Mouse (Mus musculus) heart, embryonic 13.5 days (tissue): ENCODE measurements around the gene Nt5c. TPM values are rescaled to one million over a fixed set of nuclear protein-coding genes. Genes with fewer than 3 reads are reported as not detected.
"Not testable (repeated sequence)": the region's sequence is repeated elsewhere in the genome, so short reads cannot be mapped to it uniquely, and the experiment has no call there.

Experiments used
- ATAC-seq: fragments of 200-750 bp; cut with Nextera tagmentation; 2 replicates; pipeline ENCODE4 v1.8.0; 2017; ENCODE audit warnings: moderate TSS enrichment; ENCODE audit not compliant: insufficient number of reproducible peaks, low FRiP score, low TSS enrichment; ENCODE audit errors: extremely low read depth
- H3K27ac ChIP-seq: fragments of 300-500 bp; sonication (generic); replicated peaks from 2 replicates; pipeline ENCODE4 v1.5.1; 2015; ENCODE audit warnings: moderate library complexity, mild to moderate bottlenecking, inconsistent platforms
- H3K27me3 ChIP-seq: fragments of 300-500 bp; sonication (generic); replicated peaks from 2 replicates; pipeline ENCODE4 v1.6.1; 2015; ENCODE audit warnings: mild to moderate bottlenecking, inconsistent platforms
- H3K36me3 ChIP-seq: fragments of 300-500 bp; sonication (generic); 2 replicates; pipeline ENCODE4 v1.6.1; 2015; ENCODE audit warnings: mild to moderate bottlenecking, inconsistent platforms
- H3K4me1 ChIP-seq: fragments of 300-500 bp; sonication (generic); 2 replicates; pipeline ENCODE4 v1.6.1; 2015; ENCODE audit warnings: inconsistent platforms
- H3K4me2 ChIP-seq: fragments of 300-500 bp; sonication (generic); 2 replicates; pipeline ENCODE4 v1.6.1; 2015; ENCODE audit warnings: inconsistent platforms, mild to moderate bottlenecking, moderate library complexity
- H3K4me3 ChIP-seq: fragments of 300-500 bp; sonication (generic); 2 replicates; pipeline ENCODE4 v1.5.1; 2015; ENCODE audit warnings: moderate library complexity, mild to moderate bottlenecking, inconsistent platforms
- H3K9ac ChIP-seq: fragments of 300-500 bp; sonication (generic); 2 replicates; pipeline ENCODE4 v1.6.1; 2015; ENCODE audit warnings: inconsistent platforms, mild to moderate bottlenecking, moderate library complexity
- H3K9me3 ChIP-seq: fragments of 300-500 bp; sonication (generic); 2 replicates; pipeline ENCODE4 v1.6.1; 2016; ENCODE audit warnings: inconsistent platforms
- WGBS: fragments of 180-500 bp; shearing (Covaris S2); methylation state at CpG from one replicate; pipeline ENCODE4 v1.1.7; 2015; ENCODE audit warnings: mixed read lengths; 5-methylcytosine and 5-hydroxymethylcytosine counted together
- polyA plus RNA-seq: library from polyadenylated mRNA; unstranded; fragments of >200 nt; fragmentation: Nextera tagmentation; extraction: Ambion mirVana; gene quantifications from 2 replicates; pipeline ENCODE4 v1.2.1, GENCODE M21; 2015

The Nt5c gene
- polyA plus RNA-seq, 1 experiment from 2014 or later = 57.0 TPM

DNA sequence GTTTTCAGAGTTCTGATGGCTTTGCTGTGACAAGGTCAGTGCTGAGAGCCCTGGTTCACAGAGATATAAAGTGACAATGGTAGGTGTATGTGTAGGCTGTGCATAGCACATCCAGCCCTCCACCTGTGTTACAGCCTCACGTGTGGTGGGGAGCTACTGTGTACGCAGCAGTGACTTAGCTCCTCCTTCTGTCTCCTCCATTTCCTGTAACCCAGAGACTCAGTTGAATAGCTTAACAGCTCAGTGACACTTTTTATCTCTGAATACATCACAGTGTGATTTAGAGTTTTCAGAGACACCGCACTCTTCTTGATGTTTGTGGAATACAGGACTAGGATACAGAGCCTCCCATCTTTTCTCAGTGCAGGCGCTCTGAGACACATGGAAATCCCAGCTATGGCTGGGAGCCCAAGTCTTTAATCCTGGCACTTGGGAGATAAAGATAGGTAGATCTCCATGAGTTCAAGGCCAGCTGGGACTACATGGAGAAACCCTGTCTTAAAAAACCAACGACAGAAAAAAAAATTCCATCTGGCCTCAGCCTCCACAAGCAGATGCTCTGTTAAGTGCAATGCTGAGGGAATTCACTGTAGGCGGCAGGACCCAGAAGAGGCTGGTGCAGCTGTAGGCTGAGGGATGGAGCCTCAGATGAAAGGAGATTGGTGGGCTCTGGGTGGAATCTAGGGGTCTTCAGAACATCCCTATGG lies 10.0 kb downstream of the Nt5c start:
- peaks cover 9% of the 10 kb centered on the region for H3K36me3 ChIP-seq
- H3K4me3 ChIP-seq = no peak overlapping the region
- no peak for ATAC-seq
- H3K27ac ChIP-seq = no peak overlapping the region
- H3K9ac ChIP-seq = no peak overlapping the region
- no peaks in the 10 kb centered on the region for H3K9me3 ChIP-seq
- no peaks in the 10 kb centered on the region for H3K27me3 ChIP-seq
- no peak overlapping the region for H3K4me2 ChIP-seq
- H3K4me1 ChIP-seq = peaks cover 16% of the 10 kb centered on the region
- 75% methylated on average over 6 of the region's 6 CpGs for WGBS

DNA sequence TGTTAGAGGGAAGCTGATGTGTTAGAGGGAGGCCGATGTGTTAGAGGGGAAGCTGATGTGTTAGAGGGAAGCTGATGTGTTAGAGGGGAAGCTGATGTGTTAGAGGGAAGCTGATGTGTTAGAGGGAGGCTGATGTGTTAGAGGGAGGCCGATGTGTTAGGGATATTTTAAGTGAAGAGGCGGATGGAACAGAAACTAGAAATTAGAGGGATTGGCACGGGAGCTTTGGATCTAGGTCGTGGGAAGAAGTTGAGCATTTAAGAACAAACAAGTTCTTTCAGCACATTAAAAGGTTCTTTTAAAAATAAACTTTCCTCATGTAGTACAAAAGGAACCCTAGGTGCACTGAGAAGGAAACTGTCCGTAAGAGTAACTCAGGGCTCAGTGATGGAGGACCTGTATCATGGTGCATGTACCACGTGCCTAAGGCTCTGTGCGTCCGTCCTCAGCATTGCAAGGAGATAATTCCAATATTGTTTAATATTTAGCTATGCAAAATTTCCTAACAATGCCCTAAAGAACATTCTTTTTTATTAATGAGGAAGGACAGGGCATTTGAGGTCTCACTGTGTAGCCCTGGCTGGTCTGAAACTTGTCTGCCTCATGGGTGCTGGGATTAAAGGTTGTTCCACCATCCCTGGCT lies 13.2 kb downstream of the Nt5c start:
- H3K4me2 ChIP-seq = no peak overlapping the region
- H3K36me3 ChIP-seq = peaks cover 6% of the 10 kb centered on the region
- H3K9ac ChIP-seq = no peak overlapping the region
- WGBS = 81% methylated on average over 9 of the region's 9 CpGs
- no peaks in the 10 kb centered on the region for H3K9me3 ChIP-seq
- peaks cover 33% of the 10 kb centered on the region for H3K4me1 ChIP-seq
- no peak for ATAC-seq
- H3K4me3 ChIP-seq = no peak overlapping the region
- H3K27ac ChIP-seq = no peak overlapping the region
- no peaks in the 10 kb centered on the region for H3K27me3 ChIP-seq

DNA sequence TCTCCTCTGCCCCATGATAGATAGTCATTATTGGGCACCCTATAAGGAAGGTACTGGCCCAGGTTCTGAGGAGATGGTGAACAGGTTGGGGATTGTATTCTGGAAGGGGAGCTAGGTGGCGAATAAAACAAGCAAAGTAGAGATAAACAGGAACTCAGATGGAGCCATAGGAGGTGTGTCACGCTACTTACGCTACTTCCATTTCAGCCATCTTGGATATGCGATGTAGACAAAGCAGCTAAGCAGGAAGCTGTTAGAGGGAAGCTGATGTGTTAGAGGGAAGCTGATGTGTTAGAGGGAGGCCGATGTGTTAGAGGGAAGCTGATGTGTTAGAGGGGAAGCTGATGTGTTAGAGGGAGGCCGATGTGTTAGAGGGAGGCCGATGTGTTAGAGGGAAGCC lies 14.3 kb downstream of the Nt5c start:
- Histone ChIP-seq H3K4me2 (peak overlapping the region; percentile 98), H3K9ac (peak overlapping the region; percentile 93; the same call in 1 of the 2 replicates), H3K4me1 (peaks cover 41% of the 10 kb centered on the region)
- not testable (repeated sequence) for H3K27ac ChIP-seq, H3K9me3 ChIP-seq, H3K27me3 ChIP-seq, H3K4me3 ChIP-seq, ATAC-seq, H3K36me3 ChIP-seq
- 83% methylated on average over 7 of the region's 7 CpGs for WGBS

DNA sequence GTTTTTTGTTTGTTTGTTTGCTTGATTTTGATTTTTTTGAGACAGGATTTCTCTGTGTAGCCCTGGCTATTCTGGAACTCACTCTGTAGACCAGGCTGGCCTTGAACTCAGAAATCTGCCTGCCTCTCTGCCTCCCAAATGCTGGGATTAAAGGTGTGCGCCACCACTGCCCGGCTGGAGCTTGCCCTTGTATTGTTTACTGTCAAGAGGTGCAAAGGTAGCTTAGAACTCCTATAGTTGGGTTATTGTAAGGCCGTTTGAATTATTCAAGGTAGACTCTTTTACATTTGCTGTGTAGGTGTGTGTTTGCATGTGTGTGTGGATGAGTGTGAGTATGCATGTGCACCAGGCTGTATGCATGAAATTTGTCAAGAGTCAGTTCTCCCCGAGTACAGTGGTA lies 15.0 kb downstream of the Nt5c start:
- not testable (repeated sequence) for H3K9me3 ChIP-seq, ATAC-seq, H3K36me3 ChIP-seq, H3K27ac ChIP-seq, H3K27me3 ChIP-seq
- 76% methylated on average over 4 of the region's 4 CpGs for WGBS
- Histone ChIP-seq H3K4me1 (peaks cover 44% of the 10 kb centered on the region), H3K4me2 (peak overlapping the region; percentile 98), H3K9ac (peak overlapping the region; percentile 93), H3K4me3 (peak overlapping the region; percentile 85)

DNA sequence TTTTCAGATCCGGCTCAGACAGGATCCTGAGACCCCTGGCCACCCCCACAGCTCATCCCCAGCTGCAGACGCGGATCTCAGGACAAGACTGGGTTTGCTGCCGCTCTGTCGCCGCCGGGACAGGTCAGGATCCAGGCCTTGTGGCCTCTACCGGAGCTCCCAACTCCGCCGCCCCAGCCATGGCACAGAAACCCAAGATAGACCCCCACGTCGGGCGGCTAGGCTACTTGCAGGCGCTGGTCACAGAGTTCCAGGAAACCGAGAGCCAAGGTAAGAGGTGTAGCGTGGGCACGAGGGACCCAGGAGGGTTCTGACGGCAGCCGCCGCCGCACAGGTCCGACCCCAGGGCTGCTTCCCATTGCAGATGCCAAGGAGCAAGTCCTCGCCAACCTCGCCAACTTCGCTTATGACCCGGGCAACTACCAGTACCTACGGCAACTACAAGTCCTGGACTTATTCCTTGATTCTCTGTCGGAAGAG lies 15.9 kb downstream of the Nt5c start:
- ATAC-seq = 0 out of 2 replicates have a peak, but pooled peaks have one; percentile 4
- Histone ChIP-seq H3K4me1 (peaks cover 44% of the 10 kb centered on the region), H3K27me3 (no peaks in the 10 kb centered on the region), H3K4me3 (peak overlapping the region; percentile 85), H3K9me3 (no peaks in the 10 kb centered on the region), H3K4me2 (peak overlapping the region; percentile 98), H3K9ac (peak overlapping the region; percentile 93), H3K36me3 (peaks cover 6% of the 10 kb centered on the region), H3K27ac (peak overlapping the region; percentile 83)
- 3% methylated on average over 28 of the region's 28 CpGs for WGBS

DNA sequence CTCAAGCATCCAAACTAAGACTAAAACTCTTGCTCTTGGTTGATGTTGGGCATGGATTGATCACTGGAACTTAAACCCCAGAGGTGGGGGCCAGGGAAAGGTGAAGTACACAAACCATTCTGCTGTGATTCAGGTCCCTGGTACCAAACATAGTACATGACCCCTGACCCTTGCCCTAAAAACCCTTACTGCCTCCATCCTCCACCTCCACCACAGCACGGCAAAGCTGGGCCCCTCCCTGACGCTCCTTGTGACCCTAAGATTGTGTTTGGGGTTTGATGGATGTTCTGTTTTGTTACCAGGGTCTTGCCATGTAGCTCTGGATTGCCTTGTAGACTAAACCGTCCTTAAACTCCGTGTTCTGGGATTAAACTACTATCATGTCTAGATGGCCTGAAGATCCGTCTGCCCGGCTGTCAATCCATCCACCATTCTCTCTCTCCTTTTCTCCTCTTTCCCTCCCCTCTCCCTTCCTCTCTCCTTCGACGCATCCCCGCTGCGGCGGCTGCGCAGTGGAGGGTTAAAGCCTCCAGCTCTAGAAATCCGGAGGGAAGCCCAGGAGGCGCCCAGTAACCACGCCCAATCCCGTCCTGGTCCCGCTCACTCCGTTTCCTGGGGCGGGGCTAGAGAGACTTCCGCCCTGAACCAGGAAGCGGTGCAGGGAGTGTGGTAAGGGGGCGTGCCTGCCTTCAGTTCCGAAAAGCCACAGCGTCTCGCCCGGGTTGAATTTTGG lies 16.5 kb downstream of the Nt5c start, which contains the start of gene Armc7:
Gene Armc7, plus strand, starts transcription at position 643 of the 733 bp plus-strand sequence.
- H3K9ac ChIP-seq = peak within 1 kb of the TSS; percentile 93
- ATAC-seq = peak; percentile 89
- WGBS = 1% methylated on average over 26 of the region's 26 CpGs
- H3K36me3 ChIP-seq = peaks cover 2% of the 10 kb centered on the region
- H3K4me3 ChIP-seq = peak within 1 kb of the TSS; percentile 85
- H3K4me2 ChIP-seq = peak within 1 kb of the TSS; percentile 98
- H3K4me1 ChIP-seq = peaks cover 44% of the 10 kb centered on the region
- peak within 1 kb of the TSS; percentile 83 for H3K27ac ChIP-seq
- H3K9me3 ChIP-seq = no peaks in the 10 kb centered on the region
- H3K27me3 ChIP-seq = no peaks in the 10 kb centered on the region

DNA sequence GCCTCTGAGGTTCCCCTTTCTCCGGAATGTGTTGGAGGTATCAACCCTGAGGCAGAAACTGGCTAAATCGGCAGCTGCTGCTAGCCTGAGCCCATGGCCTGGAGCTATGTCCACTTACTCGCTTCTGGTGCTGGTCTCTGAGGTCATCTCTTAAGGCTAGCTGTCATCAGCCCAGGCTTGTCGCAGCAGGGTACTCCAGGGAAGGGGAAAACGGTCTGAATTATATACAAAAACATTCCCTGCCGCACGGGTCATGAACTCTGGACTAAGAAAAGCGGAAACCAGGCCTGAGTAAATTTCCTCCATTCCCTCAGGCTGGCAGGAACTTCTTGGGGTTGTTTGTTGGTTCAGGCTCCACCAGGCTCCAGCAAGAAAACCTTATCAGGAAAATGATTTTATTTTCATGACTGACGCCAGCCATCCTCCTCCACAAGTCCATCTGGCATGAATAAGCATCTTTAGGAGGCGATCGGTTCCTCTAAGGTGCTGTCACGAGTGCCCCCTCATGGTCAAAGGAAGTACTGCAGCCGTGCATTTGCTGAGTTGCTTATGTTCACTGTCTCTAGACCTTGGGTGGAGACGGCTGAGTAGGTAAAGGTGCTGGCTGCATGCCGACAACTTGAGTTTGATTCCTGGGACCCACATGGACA lies 17.9 kb downstream of the Nt5c start:
- 0 out of 2 replicates have a peak, but pooled peaks have one; percentile 21 for ATAC-seq

DNA sequence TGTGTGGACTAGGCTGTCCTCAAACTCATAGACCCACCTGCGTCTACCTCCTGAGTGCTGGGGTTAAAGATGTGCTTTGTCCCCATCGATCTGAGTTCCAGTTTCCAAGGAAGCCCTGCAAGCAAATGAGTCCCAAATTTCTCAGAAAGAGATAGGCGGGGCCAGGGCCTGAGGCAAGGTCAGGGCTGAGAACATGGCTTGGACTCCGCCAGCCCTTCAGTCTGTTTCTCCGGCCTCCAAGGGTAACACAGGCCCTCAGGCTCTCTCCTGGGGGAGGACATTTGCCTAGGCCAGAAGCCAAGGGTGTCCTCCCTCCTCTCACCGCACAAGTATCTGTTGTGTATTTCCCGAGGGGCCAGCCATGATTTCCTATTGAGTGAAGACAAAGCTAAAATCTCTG lies 19.5 kb downstream of the Nt5c start:
- H3K27ac ChIP-seq = 0 out of 2 replicates have a peak overlapping the region, but pooled peaks have one; percentile 84
- H3K27me3 ChIP-seq = no peaks in the 10 kb centered on the region
- no peaks in the 10 kb centered on the region for H3K9me3 ChIP-seq
- H3K4me1 ChIP-seq = peaks cover 45% of the 10 kb centered on the region
- no peaks in the 10 kb centered on the region for H3K36me3 ChIP-seq
- ATAC-seq = no peak
- H3K4me3 ChIP-seq = no peak overlapping the region
- no peak overlapping the region for H3K9ac ChIP-seq
- WGBS = 67% methylated on average over 7 of the region's 7 CpGs
- H3K4me2 ChIP-seq = no peak overlapping the region

More for the DNA sequence above, 17.9 kb downstream of the Nt5c start:
- Histone ChIP-seq H3K4me1 (peaks cover 44% of the 10 kb centered on the region), H3K4me2 (peak overlapping the region; percentile 45), H3K36me3 (no peaks in the 10 kb centered on the region), H3K27ac (peak overlapping the region; percentile 84), H3K9ac (peak overlapping the region; percentile 93; the same call in 1 of the 2 replicates), H3K9me3 (no peaks in the 10 kb centered on the region), H3K4me3 (peak overlapping the region; percentile 13), H3K27me3 (no peaks in the 10 kb centered on the region)
- WGBS = 15% methylated on average over 15 of the region's 15 CpGs

DNA sequence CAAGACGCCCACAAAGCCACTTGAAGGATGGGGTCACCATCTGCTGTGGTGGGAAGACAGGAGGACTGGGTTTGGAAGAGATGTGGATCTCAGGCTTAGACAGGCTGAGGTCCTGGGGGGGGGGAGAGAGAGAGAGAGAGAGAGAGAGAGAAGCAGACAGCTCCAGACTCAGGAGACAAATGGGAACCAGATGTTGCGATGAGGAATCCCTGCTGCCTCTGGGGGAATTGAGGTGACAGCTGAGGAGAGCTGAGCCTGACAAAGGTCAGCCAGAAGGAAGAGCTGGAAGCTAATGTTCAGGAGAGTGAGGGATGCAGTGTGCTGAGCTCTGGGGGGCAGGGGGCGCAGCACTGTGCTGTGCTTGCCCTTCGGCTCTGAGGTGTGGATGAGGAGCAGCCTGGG lies 24.4 kb downstream of the Nt5c start:
- no peak overlapping the region for H3K27ac ChIP-seq
- H3K4me2 ChIP-seq = no peak overlapping the region
- no peaks in the 10 kb centered on the region for H3K9me3 ChIP-seq
- peaks cover 18% of the 10 kb centered on the region for H3K4me1 ChIP-seq
- no peaks in the 10 kb centered on the region for H3K36me3 ChIP-seq
- ATAC-seq = no peak
- peak overlapping the region; percentile 10; the same call in 1 of the 2 replicates for H3K9ac ChIP-seq
- peaks cover under 1% of the 10 kb centered on the region; the same call in 1 of the 2 replicates for H3K27me3 ChIP-seq
- no peak overlapping the region for H3K4me3 ChIP-seq
- WGBS = 24% methylated on average over 4 of the region's 4 CpGs

DNA sequence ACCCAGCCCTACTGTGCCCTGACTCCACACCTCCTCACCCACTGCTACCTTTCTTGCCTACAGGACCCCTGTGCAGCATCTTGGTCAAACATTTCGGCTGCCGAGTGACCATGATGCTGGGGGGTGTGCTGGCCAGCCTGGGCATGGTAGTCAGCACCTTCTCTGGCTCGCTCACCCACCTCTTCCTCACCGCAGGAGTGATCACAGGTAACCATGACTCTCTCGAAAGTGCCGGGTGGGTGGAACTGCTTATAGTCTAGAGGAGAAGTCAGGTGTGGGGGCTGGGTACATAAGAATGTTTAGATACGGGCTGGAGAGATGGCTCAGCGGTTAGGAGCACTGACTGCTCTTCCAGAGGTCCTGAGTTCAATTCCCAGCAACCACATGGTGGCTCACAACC lies 26.8 kb downstream of the Nt5c start:
- Histone ChIP-seq H3K4me3 (no peak overlapping the region), H3K27me3 (peaks cover 6% of the 10 kb centered on the region), H3K9me3 (no peaks in the 10 kb centered on the region), H3K4me1 (peaks cover 17% of the 10 kb centered on the region), H3K9ac (no peak overlapping the region), H3K27ac (no peak overlapping the region), H3K4me2 (no peak overlapping the region), H3K36me3 (no peaks in the 10 kb centered on the region)
- no peak for ATAC-seq
- WGBS = 78% methylated on average over 8 of the region's 8 CpGs

DNA sequence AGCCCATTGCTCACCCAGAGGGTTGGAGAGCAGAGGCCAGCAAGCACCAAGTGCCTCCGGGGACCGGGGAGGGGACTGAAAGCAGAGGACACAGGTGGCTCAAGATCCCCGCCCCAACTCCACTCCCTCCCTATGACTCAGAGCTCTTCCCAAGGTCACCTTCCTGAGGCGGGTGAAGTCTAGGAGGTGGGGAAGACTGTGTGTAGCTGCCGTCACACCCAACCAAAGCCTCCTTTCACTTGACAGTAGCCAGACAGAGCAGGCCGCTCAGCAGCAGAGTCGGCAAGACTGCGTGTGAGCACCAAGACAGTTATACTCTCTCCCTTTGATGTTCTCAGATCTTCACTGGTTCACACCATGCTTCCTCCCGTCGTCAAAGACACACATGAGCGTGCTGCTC lies 28.3 kb downstream of the Nt5c start:
- H3K9ac ChIP-seq = peak overlapping the region; percentile 9; the same call in 1 of the 2 replicates
- no peak overlapping the region for H3K27ac ChIP-seq
- H3K4me3 ChIP-seq = no peak overlapping the region
- H3K27me3 ChIP-seq = peaks cover 6% of the 10 kb centered on the region
- no peaks in the 10 kb centered on the region for H3K9me3 ChIP-seq
- no peaks in the 10 kb centered on the region for H3K36me3 ChIP-seq
- no peak for ATAC-seq
- no peak overlapping the region for H3K4me2 ChIP-seq
- H3K4me1 ChIP-seq = peaks cover 17% of the 10 kb centered on the region
- 46% methylated on average over 11 of the region's 11 CpGs for WGBS
